Mouse (Mus musculus): Measurements from ENCODE around the gene Ccdc137.

Gene Ccdc137

DNA sequence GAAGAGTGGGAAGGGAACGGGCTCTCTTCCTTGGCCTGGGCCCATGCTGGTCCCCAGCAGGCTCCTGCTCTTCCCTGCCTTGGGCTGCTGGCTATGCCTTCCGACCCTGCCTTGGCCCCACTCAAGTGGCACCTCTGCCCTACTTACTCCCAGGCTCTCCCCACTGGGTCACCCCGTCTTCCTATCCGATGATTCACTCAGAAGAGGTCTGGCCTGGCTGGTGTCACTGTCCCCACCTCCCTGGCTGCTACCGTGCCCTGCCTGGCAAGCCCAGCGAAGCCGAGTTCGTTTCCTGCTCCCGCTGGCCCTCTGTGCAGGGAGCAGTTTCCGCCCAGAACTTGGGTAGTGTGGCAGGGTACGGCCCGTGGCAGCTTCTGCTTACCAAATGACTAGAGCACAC is 40.3 kb downstream of the Ccdc137 start:
- no peak for DNase-seq (ENCODE audit: low spot score in 2 of 2)

DNA sequence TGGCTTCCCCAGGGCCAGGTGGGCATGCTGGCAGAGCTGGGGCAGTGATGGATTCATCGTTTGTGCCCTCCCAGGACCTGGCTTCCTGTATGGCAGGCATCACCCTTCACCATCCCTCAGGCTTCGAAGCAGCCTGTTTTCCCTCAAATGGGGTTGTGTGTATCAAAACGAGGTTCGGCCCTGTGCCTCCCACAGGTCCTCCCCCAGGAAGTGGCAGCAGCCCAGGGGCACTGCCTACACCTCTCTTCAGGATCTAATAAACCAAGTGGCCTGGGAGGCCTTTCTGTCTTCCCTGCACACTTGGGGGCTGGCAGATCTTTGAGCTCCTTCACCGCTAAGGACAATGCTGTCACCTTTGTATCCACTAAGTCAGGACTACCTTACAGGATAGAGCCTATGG is 41.0 kb downstream of the Ccdc137 start:
- no peak for DNase-seq (ENCODE audit: low spot score in 2 of 2)

DNA sequence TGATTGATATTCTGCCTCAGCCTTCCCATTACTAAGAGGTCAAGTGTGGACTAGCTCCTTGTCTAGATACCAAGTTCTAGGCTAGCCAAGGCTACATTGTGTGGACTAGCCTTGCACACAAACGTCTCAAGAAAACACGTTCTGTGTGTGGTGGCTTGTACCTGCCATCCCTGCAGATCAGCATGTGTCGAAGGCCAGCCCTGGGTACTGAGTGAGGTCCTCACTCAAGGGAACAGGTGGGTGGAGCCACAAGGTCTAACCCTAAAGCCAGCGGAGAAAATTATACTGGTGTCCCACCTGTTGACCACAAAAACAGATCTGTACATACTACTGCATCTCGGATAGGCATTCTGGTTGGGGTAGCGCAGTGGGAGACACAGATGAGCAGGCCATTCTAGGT is 42.0 kb downstream of the Ccdc137 start:
- no peak for DNase-seq (ENCODE audit: low spot score in 2 of 2)

DNA sequence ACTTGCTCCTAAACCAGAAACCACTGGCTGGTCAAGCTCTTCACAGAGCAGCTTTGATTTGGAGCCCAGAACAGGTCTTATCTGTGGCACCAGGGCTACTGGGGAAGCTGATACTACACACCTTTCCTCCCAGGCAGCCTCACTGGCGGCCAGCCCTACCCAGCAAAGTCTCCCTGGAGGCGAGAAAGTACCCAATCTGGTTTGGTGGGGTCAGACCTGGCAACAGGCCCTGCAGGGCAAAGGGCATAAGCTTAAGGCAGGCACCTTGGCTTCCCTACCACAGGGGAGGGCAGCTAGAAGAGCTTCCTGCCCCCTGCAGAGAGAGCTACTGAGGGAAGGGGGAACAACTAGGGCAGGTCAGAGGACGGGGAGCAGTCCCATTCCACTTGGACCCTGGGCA is 42.4 kb downstream of the Ccdc137 start:
- no peak for DNase-seq (ENCODE audit: low spot score in 2 of 2)

DNA sequence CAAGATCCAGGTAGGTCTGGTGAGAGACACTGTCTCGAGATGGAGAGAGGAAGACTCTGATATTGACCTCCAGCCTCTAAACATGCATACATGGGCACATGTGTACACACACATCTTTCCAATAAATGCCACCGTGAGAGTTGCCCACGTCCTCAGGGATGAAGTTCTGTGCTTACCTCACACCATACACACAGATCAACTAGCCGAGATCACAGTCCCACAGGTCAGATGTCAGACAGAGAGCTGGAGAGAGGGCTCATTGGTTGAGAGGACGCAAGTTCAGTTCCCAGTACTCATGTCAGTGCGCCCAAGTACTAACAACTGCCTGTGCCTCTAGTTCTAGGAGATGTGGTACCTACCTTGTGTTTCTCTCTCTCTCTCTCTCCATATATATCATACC is 43.1 kb downstream of the Ccdc137 start:
- no peak for DNase-seq (ENCODE audit: low spot score in 2 of 2)

GRCm38 (mm10) chr11:120501701-120502100 is 43.8 kb downstream of the Ccdc137 start:
- no peak for DNase-seq (ENCODE audit: low spot score in 2 of 2)

DNA sequence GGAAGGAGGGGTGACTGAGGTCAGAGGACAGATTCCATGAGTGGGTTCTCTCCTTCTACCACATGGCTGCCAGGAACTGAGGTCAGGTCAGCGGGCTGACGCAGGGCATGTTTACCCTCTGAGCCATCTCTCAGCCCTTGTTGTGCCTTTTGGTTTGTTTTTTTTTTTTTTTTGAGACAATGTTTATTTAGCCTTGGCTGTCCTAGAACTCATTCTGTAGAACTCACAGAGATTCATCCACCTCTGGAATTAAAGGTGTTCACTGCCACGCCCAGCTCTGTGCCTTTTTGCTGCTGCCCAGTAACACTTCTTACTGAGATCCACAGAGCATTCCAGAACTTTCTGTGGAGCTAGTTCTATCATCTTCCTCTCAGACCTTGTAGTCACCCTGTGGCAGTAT is 47.7 kb downstream of the Ccdc137 start:
- DNase-seq (ENCODE audit: low spot score in 2 of 2), result no peak

DNA sequence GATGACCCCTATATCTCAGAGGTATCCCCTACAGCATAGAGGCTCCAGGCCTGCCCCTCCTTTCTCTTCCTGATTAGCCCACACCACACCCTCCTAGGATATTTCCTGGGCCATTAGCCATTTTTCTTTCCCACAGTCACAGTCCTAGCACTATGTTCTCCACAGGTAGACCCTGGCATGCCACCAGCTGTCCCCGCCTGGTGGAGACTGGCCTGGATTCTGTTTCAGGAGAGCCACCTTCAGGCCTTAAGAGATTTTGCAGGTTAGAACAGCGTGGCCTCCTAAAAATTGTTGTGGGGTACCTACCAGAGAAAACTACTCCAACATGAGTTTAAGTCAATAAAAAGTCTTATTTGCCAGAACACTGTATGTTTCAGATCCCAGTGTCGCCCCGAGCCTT is 49.0 kb downstream of the Ccdc137 start:
- no peak for DNase-seq (ENCODE audit: low spot score in 2 of 2)

DNA sequence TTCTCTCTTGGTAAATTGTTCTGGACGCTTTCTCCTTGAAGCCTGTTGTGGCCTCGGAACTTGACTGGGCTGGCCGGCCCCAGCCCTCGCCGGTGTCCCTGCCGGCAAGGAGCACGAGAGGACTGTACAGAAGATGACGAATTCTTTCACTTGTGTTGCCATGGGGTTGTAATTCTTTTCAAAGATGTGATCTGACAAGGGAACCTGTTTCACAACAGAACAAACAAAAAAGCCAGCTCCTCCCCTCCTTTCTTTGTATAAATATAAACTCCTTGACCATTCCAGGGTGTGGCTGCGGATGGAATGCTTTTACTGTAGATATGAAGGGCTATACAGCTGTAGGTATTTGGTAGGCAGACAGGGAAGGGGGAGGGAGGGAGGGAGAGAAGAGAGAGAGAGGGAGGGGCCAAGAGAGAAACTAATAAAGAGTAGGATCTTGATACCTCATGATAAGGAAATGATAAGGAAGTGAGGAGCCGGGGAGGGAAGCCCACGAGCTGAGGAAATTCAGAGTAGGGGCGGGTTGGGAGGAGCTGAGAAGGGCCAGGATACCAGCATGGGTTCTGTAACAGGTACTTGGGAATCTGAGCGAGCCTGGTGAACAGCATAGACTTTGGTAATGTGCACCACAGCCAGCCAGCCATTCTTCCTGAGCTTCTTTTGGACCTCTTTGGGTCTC is 49.8 kb downstream of the Ccdc137 start:
- DNase-seq (ENCODE audit: low spot score in 2 of 2), result no peak

- DNase-seq (ENCODE audit: low spot score in 2 of 2), result no peak
Measured at GRCm38 (mm10) chr11:120508290-120508870, 50.5 kb downstream of the Ccdc137 start.

DNA sequence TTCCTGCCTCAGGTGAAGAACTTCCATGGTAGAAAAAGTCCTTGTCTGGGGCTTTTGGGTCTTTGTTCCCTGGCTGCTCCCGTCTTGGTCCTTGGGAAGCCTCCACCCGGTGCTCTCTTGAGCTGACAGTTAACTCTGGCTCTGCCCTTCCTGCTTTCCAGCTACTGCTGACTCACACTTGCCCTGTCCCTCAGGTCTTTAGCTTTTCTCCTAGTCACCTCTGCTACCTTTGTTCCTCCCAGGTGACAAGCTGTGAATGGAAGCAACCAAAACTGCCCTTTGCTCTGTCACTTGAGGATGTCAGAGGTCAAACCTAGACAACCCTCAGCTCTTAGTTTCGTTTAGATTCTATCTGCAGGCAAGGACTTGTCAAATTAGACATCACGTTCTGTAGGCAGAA is 52.0 kb downstream of the Ccdc137 start:
- no peak for DNase-seq (ENCODE audit: low spot score in 2 of 2)

DNA sequence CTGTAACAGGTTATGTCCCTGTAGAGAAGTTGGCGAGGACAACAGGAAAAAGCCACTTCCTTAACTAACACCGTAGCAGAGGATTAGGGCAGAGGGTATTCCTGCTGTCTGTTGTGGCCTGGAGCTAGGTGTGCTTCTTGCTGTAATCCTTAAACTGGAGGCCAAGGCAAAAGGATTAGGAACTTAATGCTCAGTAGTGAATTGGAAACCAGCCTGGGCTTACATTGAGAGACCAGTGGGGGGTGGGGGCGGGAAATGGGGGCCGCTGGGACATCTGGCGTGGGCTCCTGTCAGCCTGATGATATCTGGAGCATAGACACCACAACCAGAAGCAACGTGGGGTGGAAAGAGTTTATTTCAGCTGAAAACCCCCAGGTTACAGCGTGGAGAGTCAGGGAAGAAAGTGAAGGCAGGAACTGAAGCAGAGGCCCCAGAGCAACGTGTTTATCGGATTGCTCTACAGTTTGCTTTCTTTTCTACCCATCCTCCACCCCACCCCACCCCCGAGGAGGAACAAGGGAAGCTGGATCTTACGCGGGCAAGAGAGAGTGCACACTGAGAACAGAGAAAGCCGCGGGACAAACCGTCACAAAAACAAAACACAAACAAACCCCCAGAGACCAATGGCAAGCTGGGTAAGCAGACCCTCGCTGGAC is 52.6 kb downstream of the Ccdc137 start:
- DNase-seq (ENCODE audit: low spot score in 2 of 2), result no peak

GRCm38 (mm10) chr11:120512790-120513453 is 55.0 kb downstream of the Ccdc137 start:
- DNase-seq (ENCODE audit: low spot score in 2 of 2), result no peak

All from spleen, postnatal 14 days (tissue).